Mouse (Mus musculus) adrenal gland, adult 10 weeks (tissue): ENCODE measurements around the gene 4930415L06Rik. TPM values are rescaled to one million over a fixed set of nuclear protein-coding genes. Genes with fewer than 3 reads are reported as not detected.

ENCODE experiments used
- polyA plus RNA-seq: library from polyadenylated mRNA; stranded (reverse); fragments of 350-450 nt; fragmentation: Illumina TruSeq; extraction: RNeasy Lipid Tissue Mini Kit (QIAGEN cat#74804); gene quantifications from one replicate; pipeline ENCODE4 v1.2.3, GENCODE M21; 2014; ENCODE audit warnings: low read depth, low replicate concordance

4930415L06Rik gene
- polyA plus RNA-seq: not detected

GRCm38 (mm10) chrX:89932752-89933151 lies at the start of gene 4930415L06Rik:
Gene 4930415L06Rik, minus strand, starts transcription at chrX:89932852.

Other genes with a start within 250 kb of the 4930415L06Rik start
- gene 4932429P05Rik, start 180.6 kb downstream of the 4930415L06Rik start, polyA plus RNA-seq: not detected